Mouse (Mus musculus): Measurements from ENCODE around the gene Bckdk. TPM values are rescaled to one million over a fixed set of nuclear protein-coding genes. Genes with fewer than 3 reads are reported as not detected.

Bckdk gene
- polyA plus RNA-seq, 1 experiment: 57.3 TPM

DNA sequence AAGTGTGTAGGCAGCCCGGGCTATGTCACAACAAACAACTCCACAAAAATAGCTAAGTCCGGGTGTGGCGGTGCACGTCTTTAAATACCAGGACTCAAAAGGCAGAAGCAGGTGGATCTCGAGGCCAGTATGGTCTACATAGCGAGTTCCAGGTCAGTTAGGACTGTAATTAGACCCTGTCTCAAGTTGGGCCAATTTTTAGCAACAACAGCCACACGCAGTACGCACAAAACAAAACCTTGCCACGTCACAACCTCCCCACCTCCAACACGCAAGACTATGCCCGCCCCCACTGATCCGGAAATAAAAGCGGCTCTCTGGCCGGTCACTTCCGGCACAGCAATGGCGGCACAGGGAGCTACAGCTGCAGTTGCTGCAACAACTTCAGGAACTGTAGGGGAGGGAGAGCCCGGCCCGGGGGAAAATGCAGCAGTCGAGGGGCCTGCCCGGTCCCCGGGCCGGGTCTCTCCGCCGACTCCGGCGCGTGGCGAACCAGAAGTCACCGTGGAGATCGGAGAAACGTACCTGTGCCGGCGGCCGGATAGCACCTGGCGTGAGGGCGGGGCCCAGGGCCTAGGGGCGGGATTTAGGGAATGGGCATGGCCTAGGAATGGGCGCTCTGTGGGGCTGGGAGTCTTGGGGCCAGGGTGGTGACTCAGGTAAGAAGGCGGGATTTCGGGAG lies 8.4 kb downstream of the Bckdk start, which contains the start of gene Kat8:
Gene Kat8, plus strand, starts transcription at position 327 of the 682 bp plus-strand sequence.
- peak within 1 kb of the TSS; percentile 87 for H3K4me3 ChIP-seq (ENCODE audit: insufficient read depth, low read length)
- peak within 1 kb of the TSS; percentile 32 for H3K27ac ChIP-seq (ENCODE audit: insufficient read depth, low read length)
- no peak for TF ChIP-seq CTCF (IDR thresholded peaks at IDR 0.05; ENCODE audit: borderline replicate concordance, insufficient read depth, low read length)
- peak; percentile 79 for TF ChIP-seq POLR2A (IDR thresholded peaks at IDR 0.05; ENCODE audit: low read depth, low read length)
- no peaks in the 10 kb centered on the region; the same call in 1 of the 2 replicates for H3K4me1 ChIP-seq (ENCODE audit: control insufficient read depth, insufficient read depth, low read length)

DNA sequence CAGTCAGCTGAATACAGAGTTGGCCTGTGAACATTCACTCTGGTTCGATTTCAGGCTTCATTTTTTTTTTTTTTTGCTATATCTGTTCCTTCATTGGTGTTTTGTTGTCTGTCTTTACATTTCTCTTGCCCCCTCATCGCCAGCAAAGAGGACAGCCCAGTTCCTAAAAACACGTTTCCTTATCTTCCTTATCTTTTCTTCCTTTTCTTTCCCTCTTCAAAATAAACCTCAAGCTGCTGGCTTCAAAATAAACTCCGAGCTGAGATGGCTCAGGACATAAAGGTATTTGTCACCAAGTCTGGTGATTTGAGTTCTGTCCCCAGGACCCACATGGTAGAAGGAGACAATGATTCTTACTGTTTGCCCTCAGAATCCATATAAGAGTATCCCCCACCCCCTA lies 9.1 kb downstream of the Bckdk start:
- Histone ChIP-seq H3K4me1 (ENCODE audit: control insufficient read depth, insufficient read depth, low read length) (no peaks in the 10 kb centered on the region; the same call in 1 of the 2 replicates), H3K4me3 (ENCODE audit: insufficient read depth, low read length) (peak overlapping the region; percentile 87), H3K27ac (ENCODE audit: insufficient read depth, low read length) (no peak overlapping the region)
- no peak for TF ChIP-seq POLR2A (IDR thresholded peaks at IDR 0.05; ENCODE audit: low read depth, low read length)
- no peak for TF ChIP-seq CTCF (IDR thresholded peaks at IDR 0.05; ENCODE audit: borderline replicate concordance, insufficient read depth, low read length)

DNA sequence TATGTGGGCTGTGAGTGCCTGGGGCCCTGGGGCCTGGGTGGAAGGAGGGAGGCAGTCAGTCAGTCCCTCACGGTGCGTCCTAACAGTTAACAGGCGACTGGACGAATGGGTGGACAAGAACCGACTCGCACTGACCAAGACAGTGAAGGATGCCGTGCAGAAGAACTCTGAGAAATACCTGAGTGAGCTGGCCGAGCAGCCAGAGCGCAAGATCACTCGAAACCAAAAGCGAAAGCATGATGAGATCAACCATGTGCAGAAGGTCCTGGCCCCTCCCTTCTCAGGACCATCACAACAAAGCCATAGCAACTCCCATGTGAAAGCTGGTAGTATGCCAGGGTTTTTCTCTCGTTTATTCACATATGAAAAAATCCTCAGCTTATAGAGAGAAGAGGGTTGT lies 11.4 kb downstream of the Bckdk start:
- Histone ChIP-seq H3K27ac (ENCODE audit: insufficient read depth, low read length) (no peak overlapping the region), H3K4me3 (ENCODE audit: insufficient read depth, low read length) (no peak overlapping the region), H3K4me1 (ENCODE audit: control insufficient read depth, insufficient read depth, low read length) (no peaks in the 10 kb centered on the region; the same call in 1 of the 2 replicates)
- TF ChIP-seq POLR2A (IDR thresholded peaks at IDR 0.05; ENCODE audit: low read depth, low read length): no peak
- no peak for TF ChIP-seq CTCF (IDR thresholded peaks at IDR 0.05; ENCODE audit: borderline replicate concordance, insufficient read depth, low read length)

DNA sequence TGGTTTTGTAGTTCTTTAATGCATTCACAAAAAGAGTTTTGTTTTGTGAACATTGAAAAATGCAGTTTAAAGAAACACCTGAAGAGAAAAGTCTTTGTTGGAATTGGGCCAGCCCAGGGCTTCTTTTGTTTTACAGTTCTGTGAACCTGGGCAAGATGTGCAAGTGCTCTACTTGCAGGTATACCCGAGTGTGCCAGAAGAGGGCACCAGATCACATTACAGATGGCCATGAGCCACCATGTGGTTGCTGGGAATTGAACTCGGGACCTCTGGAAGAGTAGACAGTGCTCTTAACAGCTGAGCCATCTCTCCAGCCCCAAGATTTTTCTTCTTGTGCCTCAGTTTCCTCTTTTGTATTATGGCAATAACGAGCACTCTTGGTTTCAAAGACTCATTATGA lies 14.3 kb downstream of the Bckdk start:
- TF ChIP-seq CTCF (IDR thresholded peaks at IDR 0.05; ENCODE audit: borderline replicate concordance, insufficient read depth, low read length): peak; percentile 27; the same call in 1 of the 2 replicates
- TF ChIP-seq POLR2A (IDR thresholded peaks at IDR 0.05; ENCODE audit: low read depth, low read length): no peak
- Histone ChIP-seq H3K27ac (ENCODE audit: insufficient read depth, low read length) (no peak overlapping the region), H3K4me1 (ENCODE audit: control insufficient read depth, insufficient read depth, low read length) (no peaks in the 10 kb centered on the region; the same call in 1 of the 2 replicates), H3K4me3 (ENCODE audit: insufficient read depth, low read length) (no peak overlapping the region)

DNA sequence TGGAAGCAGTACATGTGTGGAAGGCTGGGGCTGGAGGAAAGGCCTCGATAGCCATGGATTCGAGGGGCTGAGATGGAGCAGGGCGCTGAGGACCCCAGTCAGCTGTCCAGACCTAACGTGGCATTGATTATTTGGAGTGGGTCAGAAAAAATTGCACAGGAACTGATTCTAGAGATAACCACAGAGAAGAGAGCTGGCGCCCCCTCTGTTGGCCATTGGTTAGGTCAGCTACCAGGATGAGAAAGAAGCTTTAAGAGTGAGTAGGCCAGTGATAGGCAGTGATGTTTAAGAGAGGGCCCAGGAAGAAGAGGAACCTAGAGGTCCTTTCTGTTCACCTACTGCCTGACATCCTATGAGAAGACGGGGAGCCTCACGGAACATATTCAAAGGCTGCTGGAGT lies 15.4 kb downstream of the Bckdk start:
- Histone ChIP-seq H3K4me3 (ENCODE audit: insufficient read depth, low read length) (no peak overlapping the region), H3K4me1 (ENCODE audit: control insufficient read depth, insufficient read depth, low read length) (no peaks in the 10 kb centered on the region; the same call in 1 of the 2 replicates), H3K27ac (ENCODE audit: insufficient read depth, low read length) (no peak overlapping the region)
- no peak for TF ChIP-seq CTCF (IDR thresholded peaks at IDR 0.05; ENCODE audit: borderline replicate concordance, insufficient read depth, low read length)
- TF ChIP-seq POLR2A (IDR thresholded peaks at IDR 0.05; ENCODE audit: low read depth, low read length): no peak

DNA sequence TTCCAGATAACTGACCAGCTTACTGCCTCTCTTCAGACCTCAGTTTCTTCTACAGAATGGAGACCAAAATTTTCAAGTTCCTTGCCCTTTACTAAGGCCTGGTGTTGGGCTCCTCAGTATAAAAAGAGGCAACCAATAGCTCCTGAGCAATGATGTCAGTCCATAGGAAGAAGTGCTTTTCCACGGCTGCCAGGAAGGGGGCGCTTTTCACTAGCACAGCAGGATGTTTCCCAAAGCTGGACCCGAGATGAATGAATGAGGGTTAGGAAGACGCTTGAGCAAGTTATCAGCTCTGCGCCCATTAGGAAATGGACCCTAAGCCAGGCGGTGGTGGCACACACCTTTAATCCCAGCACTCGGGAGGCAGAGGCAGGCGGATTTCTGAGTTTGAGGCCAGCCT lies 17.6 kb downstream of the Bckdk start:
- Histone ChIP-seq H3K27ac (ENCODE audit: insufficient read depth, low read length) (no peak overlapping the region), H3K4me1 (ENCODE audit: control insufficient read depth, insufficient read depth, low read length) (no peaks in the 10 kb centered on the region), H3K4me3 (ENCODE audit: insufficient read depth, low read length) (no peak overlapping the region)
- peak; percentile 16; the same call in 1 of the 2 replicates for TF ChIP-seq CTCF (IDR thresholded peaks at IDR 0.05; ENCODE audit: borderline replicate concordance, insufficient read depth, low read length)
- no peak for TF ChIP-seq POLR2A (IDR thresholded peaks at IDR 0.05; ENCODE audit: low read depth, low read length)

DNA sequence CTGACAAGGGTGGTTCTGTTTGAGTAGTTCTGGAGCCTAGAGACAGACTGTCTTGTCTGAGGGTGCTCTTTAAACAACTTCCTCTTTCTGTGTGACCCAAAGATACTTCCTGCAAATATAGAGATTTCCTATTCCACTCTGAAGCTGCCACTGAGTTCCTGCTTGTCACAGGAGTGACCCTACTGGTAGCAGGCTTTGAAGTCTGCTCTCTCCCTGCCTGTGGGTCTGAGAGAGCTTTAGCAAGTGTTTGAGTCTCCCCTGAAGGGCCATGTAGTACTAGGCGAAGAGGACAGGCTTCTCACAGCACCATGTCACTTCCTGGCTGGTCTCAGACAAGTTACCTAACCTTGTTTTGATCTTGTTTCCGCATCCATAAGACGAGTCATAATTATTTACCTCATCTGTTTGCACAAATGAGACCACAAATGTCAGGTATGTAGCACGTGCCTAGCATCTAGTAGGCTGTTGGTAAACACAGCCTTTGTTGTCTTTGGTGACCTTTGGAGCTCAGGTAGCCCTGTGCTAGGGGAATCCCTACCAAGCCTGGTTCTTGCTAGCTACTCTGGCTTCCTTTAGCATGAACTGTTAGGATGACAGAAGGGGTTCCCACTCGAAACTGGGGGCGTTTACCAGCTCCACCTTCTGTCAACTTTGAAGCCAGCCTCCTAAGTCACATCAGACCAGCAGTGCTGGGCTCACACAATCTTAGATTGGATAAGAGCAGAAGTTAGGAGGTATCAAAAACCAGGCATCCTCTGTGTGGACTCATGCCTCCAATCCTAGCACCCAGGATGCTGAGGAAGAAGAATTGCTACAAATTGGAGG lies 18.8 kb downstream of the Bckdk start:
- no peaks in the 10 kb centered on the region for H3K4me1 ChIP-seq (ENCODE audit: control insufficient read depth, insufficient read depth, low read length)
- no peak overlapping the region for H3K4me3 ChIP-seq (ENCODE audit: insufficient read depth, low read length)
- H3K27ac ChIP-seq (ENCODE audit: insufficient read depth, low read length): no peak overlapping the region
- TF ChIP-seq POLR2A (IDR thresholded peaks at IDR 0.05; ENCODE audit: low read depth, low read length): no peak
- TF ChIP-seq CTCF (IDR thresholded peaks at IDR 0.05; ENCODE audit: borderline replicate concordance, insufficient read depth, low read length): no peak

DNA sequence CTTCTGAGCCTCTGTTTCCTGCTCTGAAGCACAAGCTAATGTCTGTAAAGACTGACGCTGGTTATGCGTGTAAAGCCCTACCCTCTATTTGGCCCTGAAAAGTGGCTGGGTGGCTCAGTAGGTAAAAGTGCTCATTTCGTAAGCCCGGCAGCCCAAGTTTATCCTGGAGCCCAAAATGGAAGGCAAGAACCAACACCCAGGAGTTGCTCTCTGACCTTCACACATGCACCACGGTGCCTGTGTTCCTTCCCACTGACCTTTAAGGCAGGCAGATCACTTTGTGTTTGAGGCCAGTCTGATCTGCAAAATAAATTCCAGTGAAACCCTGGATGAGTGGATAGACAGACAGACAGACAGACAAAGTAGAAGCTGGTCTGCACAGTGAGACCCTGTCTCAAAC lies 19.8 kb downstream of the Bckdk start:
- no peak overlapping the region for H3K27ac ChIP-seq (ENCODE audit: insufficient read depth, low read length)

DNA sequence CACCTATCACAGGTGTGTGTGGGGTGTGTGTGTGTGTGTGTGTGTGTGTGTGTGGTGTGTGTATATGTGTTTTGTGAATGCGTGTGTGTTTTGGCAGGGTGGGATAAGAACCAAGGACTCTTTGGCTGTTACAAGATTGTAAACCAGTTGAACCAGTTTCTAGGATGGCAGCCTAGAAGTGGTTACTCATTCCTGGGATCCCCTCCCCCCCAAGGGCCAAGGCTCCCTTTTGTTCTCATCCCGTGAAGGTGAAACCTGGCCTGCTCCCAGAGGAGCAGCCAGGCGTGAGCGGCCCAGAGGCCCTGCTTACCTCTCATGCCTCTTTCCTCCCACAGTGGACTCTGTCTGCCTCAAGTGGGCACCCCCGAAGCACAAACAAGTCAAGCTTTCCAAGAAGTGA lies 21.4 kb downstream of the Bckdk start:
- TF ChIP-seq CTCF (IDR thresholded peaks at IDR 0.05; ENCODE audit: borderline replicate concordance, insufficient read depth, low read length) (no peak), POLR2A (IDR thresholded peaks at IDR 0.05; ENCODE audit: low read depth, low read length) (no peak)
- no peak overlapping the region for H3K27ac ChIP-seq (ENCODE audit: insufficient read depth, low read length)
- no peaks in the 10 kb centered on the region for H3K4me1 ChIP-seq (ENCODE audit: control insufficient read depth, insufficient read depth, low read length)
- H3K4me3 ChIP-seq (ENCODE audit: insufficient read depth, low read length): no peak overlapping the region

More for the DNA sequence above, 19.8 kb downstream of the Bckdk start:
- Histone ChIP-seq H3K4me3 (ENCODE audit: insufficient read depth, low read length) (no peak overlapping the region), H3K4me1 (ENCODE audit: control insufficient read depth, insufficient read depth, low read length) (no peaks in the 10 kb centered on the region)
- no peak for TF ChIP-seq CTCF (IDR thresholded peaks at IDR 0.05; ENCODE audit: borderline replicate concordance, insufficient read depth, low read length)
- no peak for TF ChIP-seq POLR2A (IDR thresholded peaks at IDR 0.05; ENCODE audit: low read depth, low read length)

DNA sequence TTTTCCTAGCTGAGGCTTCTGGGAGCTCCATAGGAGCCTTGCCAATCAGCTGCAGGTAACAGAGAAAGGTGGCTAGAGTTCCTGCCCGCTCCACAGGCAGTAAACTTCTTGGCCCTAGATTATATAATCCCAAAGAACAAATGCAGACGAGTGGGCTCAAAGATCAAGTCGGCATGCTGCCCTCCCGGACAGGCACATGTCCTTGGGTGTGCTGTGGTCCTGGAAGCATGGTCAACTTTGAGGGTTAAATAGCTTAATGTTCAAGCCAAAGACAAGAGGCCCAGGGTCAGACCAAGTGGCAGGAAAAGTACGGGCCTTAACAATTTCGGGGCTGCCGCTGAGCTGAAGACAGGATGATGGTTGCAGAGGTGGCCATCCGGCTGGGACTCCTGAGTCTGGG lies 22.2 kb downstream of the Bckdk start:
- Histone ChIP-seq H3K27ac (ENCODE audit: insufficient read depth, low read length) (no peak overlapping the region), H3K4me3 (ENCODE audit: insufficient read depth, low read length) (no peak overlapping the region), H3K4me1 (ENCODE audit: control insufficient read depth, insufficient read depth, low read length) (no peaks in the 10 kb centered on the region; the same call in 1 of the 2 replicates)
- TF ChIP-seq CTCF (IDR thresholded peaks at IDR 0.05; ENCODE audit: borderline replicate concordance, insufficient read depth, low read length): no peak
- TF ChIP-seq POLR2A (IDR thresholded peaks at IDR 0.05; ENCODE audit: low read depth, low read length): no peak

Measured in embryonic fibroblast, embryonic 13.5 days (primary cell).